Mouse (Mus musculus) liver, embryonic 14.5 days (tissue): Measurements from ENCODE around the gene E130114P18Rik.

Experiments
- CTCF ChIP-seq: IDR thresholded peaks from 2 replicates; pipeline ENCODE4 v1.5.1; 2016; ENCODE audit warnings: antibody characterized with exemption, low read depth, control low read depth
- EP300 ChIP-seq: IDR thresholded peaks from 2 replicates; pipeline ENCODE4 v1.6.1; 2016; ENCODE audit warnings: antibody characterized with exemption, low read depth

DNA sequence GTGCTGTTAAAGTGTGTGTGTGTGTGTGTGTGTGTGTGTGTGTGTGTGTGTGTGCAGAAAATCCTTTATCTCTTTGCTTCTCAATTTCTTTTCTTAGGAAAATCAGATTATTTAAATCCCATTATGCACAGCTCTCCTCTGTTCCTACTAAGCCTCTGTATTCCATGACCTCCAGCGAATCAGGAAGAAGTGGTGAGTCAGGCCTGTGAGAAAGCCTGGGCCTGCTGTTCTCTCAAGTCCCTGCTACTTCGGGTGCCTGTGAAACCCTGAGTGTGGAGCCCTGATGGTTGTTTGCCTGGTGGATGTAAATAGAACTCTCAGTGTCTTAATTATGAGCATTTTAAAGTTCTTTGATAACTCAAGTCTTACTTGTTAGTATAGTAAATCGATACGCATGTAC lies 48.0 kb upstream of the E130114P18Rik start:
- TF ChIP-seq CTCF (no peak), EP300 (no peak)
